Mouse (Mus musculus): ENCODE results near the gene Hint1. TPM values are rescaled to one million over a fixed set of nuclear protein-coding genes. Genes with fewer than 3 reads are reported as not detected.

The Hint1 gene
- total RNA-seq (2023), result 114 to 138 TPM (median 116 TPM) in 4 replicates

DNA sequence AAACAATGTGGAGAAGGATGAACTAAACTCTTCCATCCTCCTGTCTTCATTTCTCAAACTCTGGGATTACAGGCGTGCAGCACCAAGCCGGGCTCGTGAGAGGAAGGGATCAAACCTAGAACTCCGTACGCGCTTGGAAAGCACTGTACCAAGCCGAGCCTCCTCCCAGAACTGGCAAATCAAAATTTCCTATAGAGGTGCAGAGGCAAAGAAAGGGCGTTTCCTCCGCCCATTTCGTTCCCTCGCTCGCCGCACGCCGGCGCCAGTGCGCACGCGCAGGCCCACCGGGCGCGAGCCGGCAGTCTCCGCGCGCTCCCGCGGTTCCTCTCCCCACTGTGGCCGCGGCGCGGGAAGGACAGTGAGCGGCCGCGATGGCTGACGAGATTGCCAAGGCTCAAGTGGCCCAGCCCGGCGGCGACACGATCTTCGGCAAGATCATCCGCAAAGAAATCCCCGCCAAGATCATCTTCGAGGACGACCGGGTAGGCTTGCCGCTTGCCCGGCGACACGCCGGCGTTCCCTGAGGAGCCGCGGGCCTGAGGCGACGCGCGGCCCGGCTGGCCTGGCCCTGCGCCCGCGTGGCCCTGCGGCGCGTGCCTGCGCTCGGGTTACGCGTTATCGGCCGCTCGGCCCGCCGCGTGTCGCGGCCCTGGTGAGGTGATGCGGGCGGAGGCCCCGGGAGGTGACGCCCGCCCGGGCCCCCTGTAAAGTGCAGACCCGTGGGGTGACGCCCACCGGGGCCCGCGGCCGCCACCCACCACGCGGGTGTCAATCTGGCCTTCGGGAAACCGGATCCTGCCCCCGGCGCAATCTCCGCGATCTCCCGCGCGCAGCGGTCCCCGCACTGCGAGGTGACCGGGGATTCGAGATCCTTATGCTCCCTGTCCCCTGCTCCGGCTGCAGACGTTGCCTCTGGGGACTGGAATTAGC lies at the start of gene Hint1:
TSS of gene Hint1 (plus strand) at position 265 of the 930 bp plus-strand sequence.

DNA sequence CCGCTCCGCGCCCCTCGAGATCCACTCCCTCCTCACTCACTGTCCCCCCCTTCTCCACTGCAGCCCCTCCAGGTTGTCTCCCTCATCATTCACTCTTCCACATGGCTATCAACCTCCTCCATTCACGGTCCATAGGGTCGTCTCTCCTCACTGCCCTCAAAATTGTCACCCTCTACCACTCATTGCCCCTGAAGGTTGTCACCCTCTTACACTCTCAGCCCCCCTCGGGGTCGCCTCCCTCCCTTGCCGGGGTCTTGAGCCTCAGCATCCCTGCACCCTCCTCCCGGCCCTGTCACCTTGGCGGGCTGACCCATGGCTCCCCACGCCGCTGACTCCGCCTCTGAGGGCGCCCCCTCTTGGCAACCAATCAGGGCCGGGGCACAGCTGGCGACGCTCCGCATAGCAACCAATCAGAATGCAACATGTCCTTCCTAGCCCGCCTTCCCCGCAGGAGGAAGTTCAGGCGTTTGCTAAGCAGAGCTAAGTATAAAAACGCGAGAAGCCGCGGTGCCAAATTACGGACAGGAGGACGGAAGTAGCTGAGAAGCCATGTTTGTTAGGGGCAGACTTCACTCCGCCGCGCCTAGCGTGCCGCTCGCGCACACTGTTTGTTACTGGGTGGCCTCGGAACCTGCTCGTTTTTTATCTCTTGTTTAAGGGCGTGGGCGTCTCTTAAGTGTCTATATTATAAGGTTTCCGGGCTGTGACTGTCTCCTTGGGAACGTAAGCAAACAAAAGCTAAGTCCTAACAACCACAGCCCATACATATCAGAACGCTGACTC lies 5.7 kb upstream of the Hint1 start, which contains the start of gene Lyrm7:
TSS of gene Lyrm7 (minus strand) at position 661 of the 783 bp plus-strand sequence.

DNA sequence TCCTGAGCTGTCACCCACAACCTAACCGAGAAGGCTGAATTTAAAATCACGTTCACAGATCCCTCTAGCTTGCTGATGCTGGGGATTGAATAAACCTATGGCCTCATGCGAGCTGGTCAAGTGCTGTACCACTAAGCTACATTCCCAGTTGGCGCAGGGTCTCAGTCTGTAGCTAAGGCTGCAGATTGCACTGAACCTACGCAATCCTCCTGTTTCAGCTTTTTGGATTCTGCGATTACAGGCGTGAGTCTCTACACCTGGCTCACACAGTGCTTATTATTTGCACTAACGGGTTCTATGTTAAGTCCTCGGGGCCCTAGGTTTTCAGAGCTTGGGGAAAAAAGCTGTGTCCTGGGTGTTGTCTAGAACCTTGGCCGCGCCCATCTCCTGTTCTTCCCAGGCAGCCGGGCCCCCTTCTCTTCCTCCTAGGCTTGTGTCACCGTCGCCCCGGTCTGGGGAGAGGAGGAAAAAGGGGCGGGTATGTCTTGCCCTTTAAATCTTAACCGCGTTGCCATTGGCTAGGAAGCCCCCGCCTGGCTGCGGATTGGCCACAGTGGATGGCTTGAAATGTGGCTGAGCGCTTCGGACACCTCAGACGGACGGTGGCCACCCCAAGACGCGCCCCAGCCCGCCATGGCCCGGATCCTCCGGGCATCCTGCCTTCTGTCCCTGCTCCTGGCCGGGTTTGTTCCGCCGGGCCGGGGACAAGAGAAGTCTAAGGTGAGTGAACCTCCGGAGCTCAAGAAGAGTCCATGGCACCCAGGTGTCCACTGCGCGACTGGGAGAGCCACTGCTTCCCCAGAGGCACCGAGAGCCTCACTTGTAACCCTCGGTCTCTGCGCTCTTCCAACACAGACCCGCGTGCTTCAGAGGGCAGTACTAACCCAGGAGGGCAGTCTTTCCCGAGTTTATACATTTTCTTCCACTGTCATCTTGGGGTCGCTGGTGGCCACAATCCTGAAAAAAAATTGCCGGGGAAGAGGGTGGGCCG lies 36.4 kb downstream of the Hint1 start, which contains the start of gene Gpx3:
TSS of gene Gpx3 (plus strand) at position 121 of the 991 bp plus-strand sequence.

Other genes starting within 250 kb of the Hint1 start
- gene Cdc42se2, start 78.7 kb upstream of the Hint1 start, total RNA-seq (2023), result 128 to 132 TPM (median 131 TPM) in 4 replicates
- 4.5 to 9.2 TPM (median 7.7 TPM) in 4 replicates for gene Lyrm7, start 5.5 kb upstream of the Hint1 start, total RNA-seq (2023)
- not detected in 4 replicates for gene Gpx3, start 36.1 kb downstream of the Hint1 start, total RNA-seq (2023)
- 100 to 112 TPM (median 111 TPM) in 4 replicates for gene Tnip1, start 96.5 kb downstream of the Hint1 start, total RNA-seq (2023)
- 243 to 257 TPM (median 248 TPM) in 4 replicates for gene Anxa6, start 167.1 kb downstream of the Hint1 start, total RNA-seq (2023)
- 36.5 to 42.5 TPM (median 40.9 TPM) in 4 replicates for gene Ccdc69, start 211.7 kb downstream of the Hint1 start, total RNA-seq (2023)
- 122 to 128 TPM (median 125 TPM) in 4 replicates for gene Gm2a, start 231.7 kb downstream of the Hint1 start, total RNA-seq (2023)

Data from B cell, adult 62 days (primary cell).